ENCODE assay signal across 20 mouse cellular contexts in genomic region chr12:32895806-32896205, GRCm38 (mm10). TPM values are rescaled to one million over a fixed set of nuclear protein-coding genes. Genes with fewer than 3 reads are reported as not detected.
DNase-seq lines count a peak whose midpoint lies in the region; ATAC-seq and TF ChIP-seq lines count a peak whose summit lies in the region.
"Had no signal": no experiment of that assay in that cellular context is flagged by ENCODE, and none has a peak within 500 bp of the region (broad histone marks: within the 10 kb centered on the region; RNA-seq: fewer than 3 reads in every experiment).

No protein-coding gene starts in this region.

- 0 out of 2 replicates have a peak, but pooled peaks have one; percentile 29 for ATAC-seq in embryonic facial prominence, embryonic 13.5 days (ENCODE audit: insufficient number of reproducible peaks, insufficient read depth, low FRiP score, low TSS enrichment, low read depth)
- ATAC-seq in hindbrain, embryonic 11.5 days (ENCODE audit: low FRiP score) = peak; percentile 23; the same call in 1 of the 2 replicates
- ATAC-seq in hindbrain, embryonic 13.5 days (ENCODE audit: low FRiP score) = no peak
- no peak for ATAC-seq in midbrain, embryonic 11.5 days (ENCODE audit: low FRiP score)
- no peak for ATAC-seq in midbrain, embryonic 13.5 days
- ATAC-seq in stomach, postnatal 0 days (ENCODE audit: low FRiP score, low TSS enrichment) = peak; percentile 32; the same call in 1 of the 2 replicates
- ATAC-seq: forebrain, embryonic 15.5 days; inflammation-experienced regulatory T-cells, adult 6 months; midbrain, embryonic 15.5 days had no signal

- WGBS in embryonic facial prominence, embryonic 13.5 days = 79% methylated on average over 1 of the region's 1 CpGs
- 76% methylated on average over 1 of the region's 1 CpGs for WGBS in embryonic facial prominence, embryonic 10.5 days
- 87% methylated on average over 1 of the region's 1 CpGs for WGBS in hindbrain, embryonic 11.5 days
- 97% methylated on average over 1 of the region's 1 CpGs for WGBS in hindbrain, embryonic 13.5 days
- 90% methylated on average over 1 of the region's 1 CpGs for WGBS in midbrain, embryonic 11.5 days
- 96% methylated on average over 1 of the region's 1 CpGs for WGBS in midbrain, embryonic 13.5 days
- WGBS in stomach, postnatal 0 days = 79% methylated on average over 1 of the region's 1 CpGs

- H3K27me3 ChIP-seq in embryonic facial prominence, embryonic 13.5 days = 0 out of 2 replicates have a peak, but pooled peaks cover 4% of the 10 kb centered on the region
- peaks cover 8% of the 10 kb centered on the region; the same call in 1 of the 2 replicates for H3K27me3 ChIP-seq in embryonic facial prominence, embryonic 10.5 days (replicated peaks; ENCODE audit: low read depth, poor library complexity, severe bottlenecking)
- H3K27me3 ChIP-seq in hindbrain, embryonic 11.5 days (ENCODE audit: control insufficient read depth, insufficient read depth, low read length) = no peaks in the 10 kb centered on the region
- H3K27me3 ChIP-seq in hindbrain, embryonic 13.5 days = 0 out of 2 replicates have a peak, but pooled peaks cover 2% of the 10 kb centered on the region
- no peaks in the 10 kb centered on the region for H3K27me3 ChIP-seq in midbrain, embryonic 11.5 days (ENCODE audit: control insufficient read depth, insufficient read depth, low read length)
- no peaks in the 10 kb centered on the region for H3K27me3 ChIP-seq in midbrain, embryonic 13.5 days
- peaks cover 2% of the 10 kb centered on the region; the same call in 1 of the 2 replicates for H3K27me3 ChIP-seq in stomach, postnatal 0 days (ENCODE audit: control insufficient read depth, insufficient read depth, low read length)
- H3K27me3 ChIP-seq: CH12.LX; midbrain, embryonic 15.5 days; neural tube, embryonic 12.5 days had no signal

- no peak overlapping the region for H3K4me3 ChIP-seq in embryonic facial prominence, embryonic 13.5 days
- no peak overlapping the region for H3K4me3 ChIP-seq in embryonic facial prominence, embryonic 10.5 days
- H3K4me3 ChIP-seq in hindbrain, embryonic 11.5 days (ENCODE audit: low read depth, low read length) = no peak overlapping the region
- no peak overlapping the region for H3K4me3 ChIP-seq in hindbrain, embryonic 13.5 days
- no peak overlapping the region for H3K4me3 ChIP-seq in midbrain, embryonic 11.5 days (ENCODE audit: low read depth, low read length)
- H3K4me3 ChIP-seq in midbrain, embryonic 13.5 days (replicated peaks) = no peak overlapping the region
- H3K4me3 ChIP-seq in stomach, postnatal 0 days (ENCODE audit: low read depth, low read length) = no peak overlapping the region
- H3K4me3 ChIP-seq: forebrain, embryonic 15.5 days; heart, embryonic 10.5 days; midbrain, embryonic 15.5 days; neural tube, embryonic 12.5 days had no signal

- no peak overlapping the region for H3K27ac ChIP-seq in embryonic facial prominence, embryonic 13.5 days
- H3K27ac ChIP-seq in embryonic facial prominence, embryonic 10.5 days (replicated peaks) = no peak overlapping the region
- no peak overlapping the region for H3K27ac ChIP-seq in hindbrain, embryonic 11.5 days (ENCODE audit: low read depth, low read length)
- no peak overlapping the region for H3K27ac ChIP-seq in hindbrain, embryonic 13.5 days
- H3K27ac ChIP-seq in midbrain, embryonic 11.5 days (ENCODE audit: low read depth, low read length) = no peak overlapping the region
- no peak overlapping the region for H3K27ac ChIP-seq in midbrain, embryonic 13.5 days
- H3K27ac ChIP-seq in stomach, postnatal 0 days (replicated peaks) = no peak overlapping the region
- H3K27ac ChIP-seq: forebrain, embryonic 15.5 days; heart, embryonic 10.5 days; liver, embryonic 14.5 days; midbrain, embryonic 15.5 days; neural tube, embryonic 12.5 days had no signal

- no peak overlapping the region for H3K9ac ChIP-seq in embryonic facial prominence, embryonic 13.5 days
- H3K9ac ChIP-seq in hindbrain, embryonic 11.5 days (ENCODE audit: low read depth, low read length) = no peak overlapping the region
- no peak overlapping the region for H3K9ac ChIP-seq in hindbrain, embryonic 13.5 days
- no peak overlapping the region for H3K9ac ChIP-seq in midbrain, embryonic 11.5 days (ENCODE audit: low read length)
- no peak overlapping the region for H3K9ac ChIP-seq in midbrain, embryonic 13.5 days (replicated peaks)
- no peak overlapping the region for H3K9ac ChIP-seq in stomach, postnatal 0 days (ENCODE audit: low read length)
- H3K9ac ChIP-seq: forebrain, embryonic 15.5 days; liver, embryonic 14.5 days; midbrain, embryonic 15.5 days; neural tube, embryonic 12.5 days had no signal

- TF ChIP-seq CTCF in stomach, postnatal 0 days (IDR thresholded peaks at IDR 0.05; ENCODE audit: low read depth) = no peak

- DNase-seq in embryonic facial prominence, embryonic 10.5 days (ENCODE audit: low spot score) = no peak
- no peak for DNase-seq in hindbrain, embryonic 11.5 days (ENCODE audit: low spot score)
- peak; percentile 28 for DNase-seq in midbrain, embryonic 11.5 days (ENCODE audit: low spot score, missing footprints)
- no peak for DNase-seq in stomach, postnatal 0 days (ENCODE audit: low spot score)
- DNase-seq: adrenal gland, adult 8-10 months; kidney, adult 11 months; kidney, postnatal 14 days; liver; lung, adult 2 months; lung, postnatal 14 days had no signal

- H3K36me3 ChIP-seq in embryonic facial prominence, embryonic 13.5 days = no peaks in the 10 kb centered on the region
- no peaks in the 10 kb centered on the region for H3K36me3 ChIP-seq in embryonic facial prominence, embryonic 10.5 days (replicated peaks)
- no peaks in the 10 kb centered on the region for H3K36me3 ChIP-seq in hindbrain, embryonic 11.5 days (ENCODE audit: control insufficient read depth, insufficient read depth, low read length)
- no peaks in the 10 kb centered on the region for H3K36me3 ChIP-seq in hindbrain, embryonic 13.5 days
- H3K36me3 ChIP-seq in midbrain, embryonic 11.5 days (ENCODE audit: control insufficient read depth, insufficient read depth, low read length) = no peaks in the 10 kb centered on the region
- H3K36me3 ChIP-seq in midbrain, embryonic 13.5 days = no peaks in the 10 kb centered on the region
- no peaks in the 10 kb centered on the region for H3K36me3 ChIP-seq in stomach, postnatal 0 days (ENCODE audit: control insufficient read depth, insufficient read depth, low read length)
- H3K36me3 ChIP-seq: forebrain, embryonic 15.5 days; heart, embryonic 10.5 days; midbrain, embryonic 15.5 days; neural tube, embryonic 12.5 days had no signal

- peaks cover 5% of the 10 kb centered on the region for H3K4me1 ChIP-seq in embryonic facial prominence, embryonic 13.5 days
- peaks cover 6% of the 10 kb centered on the region; the same call in 1 of the 2 replicates for H3K4me1 ChIP-seq in embryonic facial prominence, embryonic 10.5 days
- no peaks in the 10 kb centered on the region for H3K4me1 ChIP-seq in hindbrain, embryonic 11.5 days (replicated peaks; ENCODE audit: control insufficient read depth, insufficient read depth, low read length)
- peaks cover 14% of the 10 kb centered on the region; the same call in 1 of the 2 replicates for H3K4me1 ChIP-seq in hindbrain, embryonic 13.5 days (replicated peaks)
- no peaks in the 10 kb centered on the region for H3K4me1 ChIP-seq in midbrain, embryonic 11.5 days (ENCODE audit: control insufficient read depth, insufficient read depth, low read length)
- H3K4me1 ChIP-seq in midbrain, embryonic 13.5 days (replicated peaks) = peaks cover 5% of the 10 kb centered on the region; the same call in 1 of the 2 replicates
- no peaks in the 10 kb centered on the region for H3K4me1 ChIP-seq in stomach, postnatal 0 days (replicated peaks; ENCODE audit: control insufficient read depth, insufficient read depth)
- H3K4me1 ChIP-seq: forebrain, embryonic 15.5 days; neural tube, embryonic 12.5 days had no signal

- TF ChIP-seq EP300 in stomach, postnatal 0 days (optimal IDR thresholded peaks at IDR 0.05) = no peak

- H3K9me3 ChIP-seq in embryonic facial prominence, embryonic 13.5 days = no peaks in the 10 kb centered on the region
- no peaks in the 10 kb centered on the region for H3K9me3 ChIP-seq in embryonic facial prominence, embryonic 10.5 days
- no peaks in the 10 kb centered on the region for H3K9me3 ChIP-seq in hindbrain, embryonic 11.5 days (ENCODE audit: control insufficient read depth, low read length)
- no peaks in the 10 kb centered on the region for H3K9me3 ChIP-seq in hindbrain, embryonic 13.5 days
- no peaks in the 10 kb centered on the region for H3K9me3 ChIP-seq in midbrain, embryonic 11.5 days (ENCODE audit: control insufficient read depth, low read length)
- H3K9me3 ChIP-seq in midbrain, embryonic 13.5 days = no peaks in the 10 kb centered on the region
- H3K9me3 ChIP-seq in stomach, postnatal 0 days (ENCODE audit: control insufficient read depth, low read length) = no peaks in the 10 kb centered on the region
- H3K9me3 ChIP-seq: forebrain, embryonic 15.5 days; heart, embryonic 10.5 days; midbrain, embryonic 15.5 days; neural tube, embryonic 12.5 days had no signal

- H3K4me2 ChIP-seq in embryonic facial prominence, embryonic 13.5 days = no peak overlapping the region
- no peak overlapping the region for H3K4me2 ChIP-seq in hindbrain, embryonic 11.5 days (replicated peaks; ENCODE audit: low read depth, low read length)
- H3K4me2 ChIP-seq in hindbrain, embryonic 13.5 days = no peak overlapping the region
- no peak overlapping the region for H3K4me2 ChIP-seq in midbrain, embryonic 11.5 days
- H3K4me2 ChIP-seq in midbrain, embryonic 13.5 days (replicated peaks) = no peak overlapping the region
- H3K4me2 ChIP-seq in stomach, postnatal 0 days (replicated peaks; ENCODE audit: low read depth) = no peak overlapping the region
- H3K4me2 ChIP-seq: forebrain, embryonic 15.5 days; midbrain, embryonic 15.5 days; neural tube, embryonic 12.5 days had no signal

RNA-seq across cellular contexts. Expression of gene Sypl, which starts 57.9 kb away (rescaled TPM):
- polyA plus RNA-seq in embryonic facial prominence, embryonic 13.5 days (2015; fragmentation: Nextera tagmentation; extraction: Ambion mirVana) = 78.6 and 82.2 TPM in 2 replicates
- 48.6 and 50.3 TPM in 2 replicates for polyA plus RNA-seq in embryonic facial prominence, embryonic 10.5 days (2016; fragmentation: Nextera tagmentation; extraction: Ambion mirVana)
- polyA plus RNA-seq in hindbrain, embryonic 11.5 days (2014; fragmentation: Nextera tagmentation; extraction: Ambion mirVana) = 59.5 and 59.8 TPM in 2 replicates
- 39.2 and 45.3 TPM in 2 replicates for polyA plus RNA-seq in hindbrain, embryonic 13.5 days (2015; fragmentation: Nextera tagmentation; extraction: Ambion mirVana)
- 45.3 and 52.8 TPM in 2 replicates for polyA plus RNA-seq in midbrain, embryonic 11.5 days (2014; fragmentation: Nextera tagmentation; extraction: Ambion mirVana)
- 33.3 and 36.8 TPM in 2 replicates for polyA plus RNA-seq in midbrain, embryonic 13.5 days (2015; fragmentation: Nextera tagmentation; extraction: Ambion mirVana)
- 172 and 177 TPM in 2 replicates for polyA plus RNA-seq in stomach, postnatal 0 days (2015; fragmentation: Nextera tagmentation; extraction: Ambion mirVana)

Comparison
In these comparisons a context has a peak if more than half of its experiments do, and no peak if none do; other contexts are left out.
1. ATAC-seq: peak in embryonic facial prominence, embryonic 13.5 days (single experiment), hindbrain, embryonic 11.5 days (single experiment) and stomach, postnatal 0 days (single experiment); none in hindbrain, embryonic 13.5 days (single experiment), midbrain, embryonic 11.5 days (single experiment) and midbrain, embryonic 13.5 days (single experiment).